Mouse (Mus musculus) bone marrow, adult 2 months (tissue): ENCODE measurements around the gene Smad5.

Experiments used
- CTCF ChIP-seq: fragments of 200-500 bp; IDR thresholded peaks from 2 replicates; pipeline ENCODE4 v1.5.1; 2011; ENCODE audit warnings: low read length, control low read depth; ENCODE audit not compliant: control insufficient read depth, insufficient read depth
- POLR2A ChIP-seq: fragments of 200-500 bp; IDR thresholded peaks from 2 replicates; pipeline ENCODE4 v1.6.1; 2011; ENCODE audit warnings: low read depth, mild to moderate bottlenecking, control low read depth, low read length, borderline replicate concordance; ENCODE audit not compliant: control insufficient read depth

DNA sequence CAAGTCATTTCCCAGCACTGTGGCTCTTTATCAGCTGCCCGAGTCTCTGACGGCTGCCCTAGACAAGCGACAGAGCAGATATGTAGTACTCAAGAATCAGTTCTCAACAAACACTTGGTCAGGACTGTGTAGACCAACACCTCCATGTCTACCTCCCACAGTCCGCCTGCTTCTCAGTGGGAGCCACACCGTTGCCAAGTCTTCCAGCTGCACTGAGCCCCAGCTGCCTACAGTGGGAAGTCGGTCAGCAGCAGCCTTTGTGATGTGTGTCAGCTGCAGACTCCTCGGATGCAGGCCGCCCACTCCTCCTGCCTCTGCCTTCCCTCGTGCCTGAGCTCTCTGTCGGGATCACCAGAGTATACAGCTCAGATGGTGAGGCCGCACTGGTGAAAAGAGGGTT lies 31.6 kb upstream of the Smad5 start:
- TF ChIP-seq POLR2A (no peak), CTCF (no peak)
